Mouse (Mus musculus) frontal cortex, adult 2 months (tissue): ENCODE measurements around the gene Igsf8. TPM values are rescaled to one million over a fixed set of nuclear protein-coding genes. Genes with fewer than 3 reads are reported as not detected.
A peak's percentile ranks its signal among the peaks of the same experiment; 100 is the strongest.

Experiments
- DNase-seq, 2 experiments: peaks; one replicate each; pipeline ENCODE4 v3.0.0; 2022; ENCODE audit warnings: low spot score in 1 of 2; ENCODE audit errors: extremely low spot score in 1 of 2
- polyA plus RNA-seq: library from polyadenylated mRNA; depleted of rRNA; stranded (reverse); fragments of >200 nt; gene quantifications from 2 replicates; pipeline ENCODE4 v1.2.3, GENCODE M21; 2012

Gene Igsf8
- polyA plus RNA-seq, 1 experiment: 230 TPM

DNA sequence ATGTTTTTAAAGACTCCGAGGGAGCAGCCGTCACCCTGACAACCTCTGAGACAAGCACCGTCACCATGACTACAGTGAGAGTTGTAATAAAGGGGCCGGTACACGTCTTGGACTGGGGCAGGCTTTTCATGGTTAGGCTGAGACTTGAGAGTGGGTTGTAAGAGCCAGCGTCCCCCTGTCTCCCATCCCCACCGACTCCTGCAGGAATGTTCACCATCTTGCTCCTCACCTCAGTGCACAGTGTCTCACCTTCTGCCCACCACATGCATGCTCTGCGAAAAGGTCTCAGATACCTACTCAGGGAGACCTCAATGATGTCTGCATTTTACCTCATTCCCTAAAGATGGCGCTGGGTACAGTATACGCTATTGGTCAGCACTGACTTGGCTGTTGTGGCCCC, 10.3 kb downstream of the Igsf8 start:
- DNase-seq: no peak

DNA sequence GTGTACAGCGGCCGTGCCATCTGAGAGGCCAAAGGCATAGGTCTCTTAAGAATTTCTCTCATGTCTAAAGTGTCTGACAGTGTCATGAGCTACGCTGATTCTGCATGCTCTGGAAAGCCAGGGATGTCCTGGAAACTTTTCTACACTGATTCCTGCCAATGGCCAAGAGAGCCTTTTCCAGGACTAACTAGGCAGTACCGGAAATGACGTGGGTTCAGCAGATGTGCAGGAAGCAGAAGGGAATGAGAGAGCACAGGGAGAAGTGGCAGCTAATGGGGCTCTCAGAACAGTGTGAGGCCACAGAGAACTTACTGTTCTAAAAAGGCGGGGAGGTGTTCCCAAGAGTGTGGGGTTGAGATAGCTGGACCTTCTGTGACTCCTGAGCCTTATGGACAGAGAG, 11.9 kb downstream of the Igsf8 start:
- no peak for DNase-seq

DNA sequence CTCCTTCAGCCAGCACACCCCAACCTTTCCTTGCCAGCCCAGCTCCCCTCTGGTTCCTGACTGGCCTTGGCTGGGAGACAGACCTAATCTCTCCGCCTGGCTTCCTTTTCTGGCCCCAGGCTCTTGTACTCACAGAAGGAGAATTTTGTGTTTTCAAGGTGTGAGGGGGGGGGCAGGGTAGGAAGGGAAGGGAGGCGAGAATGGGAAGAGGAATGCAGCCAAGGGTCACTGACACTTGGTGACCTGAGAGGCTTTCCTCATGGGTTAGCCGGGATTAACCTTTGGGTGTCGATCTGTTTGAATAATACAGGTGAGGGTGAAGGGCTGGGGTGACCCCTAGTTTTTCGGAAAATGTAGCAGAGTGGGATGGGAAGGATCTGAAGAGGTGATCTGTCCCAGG, 12.7 kb downstream of the Igsf8 start:
- no peak for DNase-seq

DNA sequence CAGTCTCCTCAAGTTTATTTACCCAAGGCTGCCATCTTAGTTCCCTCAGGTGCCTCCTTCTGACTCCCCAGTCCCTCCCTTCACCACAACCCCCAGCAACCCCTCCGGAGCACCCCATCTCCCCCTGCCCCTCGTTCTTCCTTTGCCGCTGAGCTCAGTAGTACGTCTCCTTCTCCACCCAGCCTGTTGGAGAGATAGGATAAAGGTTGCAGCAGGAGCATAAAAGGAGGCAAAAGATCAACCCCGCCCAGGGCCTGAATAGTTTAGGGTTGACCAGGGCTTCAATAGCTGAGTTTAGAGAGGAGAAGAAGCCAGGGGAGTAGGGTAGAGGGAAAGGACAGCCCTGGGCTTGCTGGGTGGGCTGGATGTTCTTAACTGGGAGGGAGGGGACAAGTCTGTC, 13.1 kb downstream of the Igsf8 start:
- no peak for DNase-seq

- no peak for DNase-seq
Observed at GRCm38 (mm10) chr1:172277172-172277571, 15.7 kb downstream of the Igsf8 start.

DNA sequence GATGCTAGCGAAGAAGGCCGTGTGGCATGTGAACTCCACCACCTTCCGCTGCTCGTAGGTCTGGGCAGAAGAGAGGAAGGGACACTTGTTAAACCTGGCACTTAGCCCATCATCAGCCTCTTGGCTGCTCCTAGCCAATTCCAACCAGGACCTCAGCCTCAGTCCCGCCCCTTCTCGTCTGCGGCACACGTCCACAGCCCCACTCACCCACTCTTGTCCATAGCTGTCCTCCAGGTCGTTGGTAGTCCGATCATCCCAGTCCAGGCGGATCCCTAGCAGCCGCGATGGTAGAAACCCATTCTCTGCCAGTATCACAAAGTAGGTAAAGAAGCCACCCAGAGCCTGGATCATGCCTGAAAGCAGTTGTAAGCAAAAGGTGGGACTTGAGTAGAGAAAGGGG, 16.9 kb downstream of the Igsf8 start:
- DNase-seq: no peak

GRCm38 (mm10) chr1:172279768-172280509, 18.5 kb downstream of the Igsf8 start:
- peak in 1 of 2 experiments; percentile 35 for DNase-seq

DNA sequence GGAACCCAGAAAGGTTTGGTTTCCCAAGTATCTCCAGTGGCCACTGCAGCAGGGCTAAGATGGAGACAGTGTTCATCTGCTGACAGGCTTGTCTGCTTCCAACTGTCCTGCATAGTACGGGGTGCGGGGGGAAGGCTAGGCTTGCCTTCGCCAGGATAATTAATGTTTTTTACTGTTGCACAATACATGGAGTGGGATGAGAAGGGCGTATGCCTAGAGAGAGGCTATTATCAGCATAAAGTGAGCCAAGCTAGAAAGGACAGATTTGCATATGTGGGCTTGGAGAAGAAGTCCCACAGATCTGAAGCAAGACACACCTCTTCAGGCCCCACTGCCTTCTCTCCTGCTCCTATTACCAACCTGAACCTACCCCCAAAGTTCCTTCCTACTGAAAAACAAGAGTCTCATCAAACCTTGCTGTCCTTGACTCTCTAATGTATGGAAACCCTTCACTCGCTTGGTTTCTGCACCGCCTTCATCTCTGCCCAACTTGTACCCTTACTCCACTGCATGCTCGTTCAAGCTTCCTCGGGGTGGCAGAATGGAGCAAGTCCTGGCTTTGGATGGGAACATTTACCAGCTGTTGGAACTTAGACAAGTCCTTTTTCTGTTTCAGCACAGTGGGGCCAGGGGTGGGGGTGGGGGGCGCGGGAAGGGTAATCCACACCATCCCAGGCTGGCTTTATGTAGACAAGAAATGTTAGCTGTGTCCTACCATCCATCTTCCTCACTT, 20.2 kb downstream of the Igsf8 start:
- DNase-seq: peak in 1 of 2 experiments; percentile 58

DNA sequence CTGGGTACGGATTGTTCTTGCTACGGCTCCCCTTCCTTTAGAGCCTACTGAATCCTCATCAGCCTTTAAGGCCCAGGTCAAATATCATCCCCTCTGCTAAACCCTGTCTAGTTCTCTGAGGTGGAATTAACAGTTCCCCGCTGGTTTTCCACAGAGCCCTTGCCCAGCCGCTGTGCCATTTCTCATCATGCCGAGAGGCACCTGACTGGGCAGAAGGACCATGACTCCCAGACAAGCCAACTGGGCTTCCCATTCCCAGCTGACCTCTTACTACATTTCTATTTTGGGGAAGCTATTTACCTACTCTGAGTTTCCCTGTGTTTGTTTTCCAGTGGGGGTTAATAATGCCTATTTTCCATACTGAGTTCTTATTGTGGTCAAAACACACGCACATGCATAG, 21.6 kb downstream of the Igsf8 start:
- no peak for DNase-seq

- DNase-seq: no peak
Observed at GRCm38 (mm10) chr1:172284221-172284620, 22.8 kb downstream of the Igsf8 start.

- no peak for DNase-seq
Observed at GRCm38 (mm10) chr1:172286740-172287139, 25.3 kb downstream of the Igsf8 start.

GRCm38 (mm10) chr1:172288900-172289616, 27.6 kb downstream of the Igsf8 start:
- no peak for DNase-seq

DNA sequence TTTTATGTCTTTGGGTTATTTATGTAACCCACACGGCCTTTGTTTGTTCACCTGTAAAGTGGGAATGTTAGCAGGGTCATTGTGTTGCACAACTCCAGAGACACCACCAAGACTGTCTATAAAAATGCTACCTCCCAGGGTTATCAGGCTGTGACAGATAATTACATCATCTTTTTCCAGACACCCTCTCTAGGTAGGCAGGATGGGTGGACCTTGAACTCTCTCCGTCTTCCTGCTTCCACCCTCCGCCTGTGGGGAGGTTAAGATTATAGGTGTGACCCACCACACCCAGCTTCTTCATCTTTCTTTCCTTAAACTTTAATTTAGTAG, 28.1 kb downstream of the Igsf8 start:
- no peak for DNase-seq

DNA sequence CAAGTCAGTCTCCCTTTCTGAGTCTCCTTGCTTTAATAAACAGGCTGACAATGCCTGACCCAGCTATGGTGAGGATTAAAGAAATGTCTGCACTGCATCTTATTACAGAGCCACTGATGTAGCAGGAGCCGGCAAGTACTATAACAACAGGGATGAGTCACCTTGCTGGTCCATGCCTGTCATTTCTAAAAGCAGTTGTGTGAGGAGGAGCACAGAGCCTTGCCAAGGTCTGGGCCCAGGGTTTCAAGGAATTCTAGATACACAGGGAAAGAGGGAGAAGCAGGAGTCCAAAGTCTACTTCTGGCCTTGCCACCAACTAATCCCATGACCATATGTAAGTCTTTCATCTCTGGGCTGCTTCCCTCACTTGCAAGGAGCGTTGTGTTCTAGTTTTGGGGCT, 31.4 kb downstream of the Igsf8 start:
- DNase-seq: peak in 1 of 2 experiments; percentile 72

DNA sequence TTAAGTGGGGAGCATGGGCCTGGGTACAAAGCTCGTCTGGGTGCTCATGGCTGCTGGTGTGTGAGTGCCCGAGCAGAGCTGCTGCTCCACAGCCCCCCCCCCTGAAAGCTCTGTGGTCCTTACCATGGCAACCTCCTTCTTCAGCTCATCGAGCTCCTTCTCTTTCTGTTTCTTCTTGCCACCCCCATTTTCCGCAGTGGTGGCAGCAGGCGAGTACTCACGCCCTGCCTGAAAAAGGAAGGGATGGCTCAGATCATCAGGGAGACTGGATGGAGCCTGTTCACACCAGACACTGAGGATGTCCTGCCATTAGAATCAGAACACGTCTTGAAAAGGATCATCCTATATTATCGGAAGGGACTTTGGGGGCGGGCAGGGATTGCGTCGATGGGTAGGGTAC, 32.0 kb downstream of the Igsf8 start:
- DNase-seq: peak in 1 of 2 experiments; percentile 59

DNA sequence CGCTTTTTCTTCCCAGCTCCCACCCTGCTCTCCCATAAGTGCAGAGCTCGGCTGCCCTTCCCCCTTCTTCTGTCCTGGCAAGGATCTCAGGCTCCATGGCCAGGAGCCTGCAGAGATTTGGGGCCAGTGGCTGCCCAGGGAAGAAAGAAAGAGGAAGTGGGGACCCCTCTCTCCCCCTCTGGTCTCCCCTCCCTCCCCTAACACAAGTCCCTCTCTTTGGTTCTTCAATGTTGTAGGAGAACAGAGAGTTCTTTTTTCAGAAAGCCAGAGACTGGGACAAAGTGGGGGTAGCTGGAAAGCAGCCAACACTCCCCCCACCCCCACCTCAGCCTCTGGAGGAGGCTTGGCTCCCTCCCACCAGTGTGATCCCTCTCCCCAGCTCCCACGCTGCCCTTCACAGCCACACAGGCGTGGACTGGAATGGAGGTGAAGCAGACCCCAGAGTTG, 34.3 kb downstream of the Igsf8 start:
- peak in 1 of 2 experiments; percentile 62 for DNase-seq

- DNase-seq: no peak
Observed at GRCm38 (mm10) chr1:172296816-172297510, 35.5 kb downstream of the Igsf8 start.

DNA sequence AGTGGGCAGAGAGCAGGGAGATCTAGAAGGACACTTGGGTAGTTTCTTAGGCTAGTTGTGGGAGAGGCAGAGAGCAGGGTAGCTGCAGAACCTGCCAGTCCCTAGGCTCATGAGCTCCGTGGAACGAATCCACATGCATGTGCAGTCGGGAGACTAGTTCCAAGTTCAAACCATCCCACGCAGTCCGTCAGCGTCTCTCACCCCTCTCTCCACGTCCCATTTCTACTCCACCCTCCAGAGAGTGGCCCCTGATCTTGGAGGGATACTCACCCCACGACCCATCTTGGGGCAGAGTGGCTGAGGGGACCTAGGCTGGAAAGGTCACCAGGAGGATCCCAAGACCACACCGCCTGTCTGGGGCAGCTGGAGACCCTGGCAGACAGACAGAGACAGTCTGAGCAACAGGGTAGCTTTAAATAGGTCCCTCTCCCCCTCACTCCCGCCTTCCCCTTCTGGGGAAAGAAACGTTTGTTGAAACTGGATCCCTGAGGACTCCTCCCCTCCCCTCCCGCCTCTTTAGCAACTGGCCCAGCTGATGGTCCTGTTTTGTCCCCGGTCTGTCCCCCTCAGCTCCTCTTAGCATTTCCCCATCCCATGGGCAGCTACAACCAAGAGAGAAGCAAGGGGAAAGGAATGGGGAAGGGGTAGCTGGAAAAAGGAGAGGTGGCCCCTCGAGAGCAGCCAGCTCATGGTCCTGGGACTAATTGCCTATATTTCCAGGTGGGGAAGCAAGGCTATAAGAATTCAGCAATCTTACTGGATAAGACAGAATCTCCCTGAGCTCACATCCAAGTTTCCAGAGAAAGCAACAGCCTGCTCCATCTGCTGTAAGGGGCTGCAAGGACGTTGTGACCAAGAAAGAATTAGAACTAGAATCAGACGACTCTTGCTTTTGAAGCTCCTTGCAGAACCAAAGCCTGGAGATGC, 36.4 kb downstream of the Igsf8 start, which contains the start of gene Atp1a2:
Gene Atp1a2, minus strand, starts transcription at position 454 of the 927 bp plus-strand sequence.
- DNase-seq: peak in 1 of 2 experiments; percentile 73

- DNase-seq: peak in 1 of 2 experiments; percentile 49
Observed at GRCm38 (mm10) chr1:172299528-172299927, 38.1 kb downstream of the Igsf8 start.

- no peak for DNase-seq
Observed at GRCm38 (mm10) chr1:172300247-172300646, 38.8 kb downstream of the Igsf8 start.
